Mouse (Mus musculus): Measurements from ENCODE around the gene Kcnk13. TPM values are rescaled to one million over a fixed set of nuclear protein-coding genes. Genes with fewer than 3 reads are reported as not detected.

Gene Kcnk13
- total and polyA plus RNA-seq, 3 experiments: 0.11 TPM; not detected in 2

- no peak for TF ChIP-seq POLR2AphosphoS5 (IDR thresholded peaks at IDR 0.05; ENCODE audit: insufficient replicate concordance, low read depth, low read length)
- no peak for TF ChIP-seq TAL1 (conservative IDR thresholded peaks at IDR 0.05; ENCODE audit: low read depth, low read length)
- no peak for TF ChIP-seq CTCF (IDR thresholded peaks at IDR 0.05; ENCODE audit: low read depth, low read length)
- no peak for TF ChIP-seq GATA2 (IDR thresholded peaks at IDR 0.05; ENCODE audit: borderline replicate concordance, low read depth, low read length)
- no peak for TF ChIP-seq GATA1 (IDR thresholded peaks at IDR 0.05; ENCODE audit: borderline replicate concordance, low read length)
- DNase-seq (ENCODE audit: low spot score) (no peak), ATAC-seq (ENCODE audit: extremely low read depth, insufficient number of reproducible peaks, low FRiP score, poor library complexity, severe bottlenecking) (no peak)
- Histone ChIP-seq H3K9me3 (replicated peaks) (no peaks in the 10 kb centered on the region), H3K36me3 (replicated peaks) (peaks cover 22% of the 10 kb centered on the region), H3K27me3 (ENCODE audit: insufficient read depth, low read length) (peaks cover 2% of the 10 kb centered on the region), H3K4me3 (ENCODE audit: low read depth, low read length) (no peak overlapping the region), H3K4me1 (ENCODE audit: insufficient read depth, low read depth, low read length) (peaks cover 1% of the 10 kb centered on the region; the same call in 1 of the 2 replicates)
These were observed 5.0 kb upstream of the Kcnk13 start for GRCm38 (mm10) chr12:99959291-99959690.

- ATAC-seq (ENCODE audit: extremely low read depth, insufficient number of reproducible peaks, low FRiP score, poor library complexity, severe bottlenecking) (no peak), DNase-seq (ENCODE audit: low spot score) (no peak)
- Histone ChIP-seq H3K36me3 (replicated peaks) (peaks cover 16% of the 10 kb centered on the region), H3K27me3 (ENCODE audit: insufficient read depth, low read length) (peaks cover 8% of the 10 kb centered on the region), H3K4me3 (ENCODE audit: low read depth, low read length) (no peak overlapping the region), H3K9me3 (replicated peaks) (no peaks in the 10 kb centered on the region), H3K4me1 (ENCODE audit: insufficient read depth, low read depth, low read length) (peaks cover 6% of the 10 kb centered on the region; the same call in 1 of the 2 replicates)
- TF ChIP-seq CTCF (IDR thresholded peaks at IDR 0.05; ENCODE audit: low read depth, low read length) (no peak), GATA1 (IDR thresholded peaks at IDR 0.05; ENCODE audit: borderline replicate concordance, low read length) (no peak), GATA2 (IDR thresholded peaks at IDR 0.05; ENCODE audit: borderline replicate concordance, low read depth, low read length) (no peak), POLR2AphosphoS5 (IDR thresholded peaks at IDR 0.05; ENCODE audit: insufficient replicate concordance, low read depth, low read length) (no peak), TAL1 (conservative IDR thresholded peaks at IDR 0.05; ENCODE audit: low read depth, low read length) (no peak)
These were observed 4.4 kb upstream of the Kcnk13 start for GRCm38 (mm10) chr12:99959930-99960329.

DNA sequence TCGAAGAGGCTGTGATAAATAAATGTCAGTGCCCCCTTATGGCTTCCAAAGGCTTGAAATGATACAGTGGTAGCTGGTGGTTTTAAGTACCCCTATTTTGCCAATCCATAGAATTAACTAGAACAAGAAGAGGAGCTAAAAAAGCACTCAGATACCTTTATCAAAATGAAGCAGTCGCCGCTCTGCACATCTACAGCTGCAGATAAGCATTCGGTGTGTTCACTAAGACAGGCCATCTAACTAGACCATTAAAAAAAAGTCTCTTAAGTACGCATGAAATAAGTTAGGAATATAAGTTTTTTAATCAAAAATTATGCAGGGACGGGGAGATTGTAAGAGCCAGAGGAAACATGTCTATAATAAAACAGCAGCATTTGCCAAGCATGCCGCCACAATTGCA lies 3.6 kb upstream of the Kcnk13 start:
- ATAC-seq (ENCODE audit: extremely low read depth, insufficient number of reproducible peaks, low FRiP score, poor library complexity, severe bottlenecking): no peak
- no peak for DNase-seq (ENCODE audit: low spot score)

GRCm38 (mm10) chr12:99965203-99966115 lies 1.2 kb downstream of the Kcnk13 start:
- DNase-seq (ENCODE audit: low spot score): no peak
- Histone ChIP-seq H3K4me1 (ENCODE audit: insufficient read depth, low read depth, low read length) (peaks cover 6% of the 10 kb centered on the region; the same call in 1 of the 2 replicates), H3K4me3 (ENCODE audit: low read depth, low read length) (no peak overlapping the region), H3K9me3 (replicated peaks) (no peaks in the 10 kb centered on the region; the same call in 1 of the 2 replicates), H3K27me3 (ENCODE audit: insufficient read depth, low read length) (peaks cover 32% of the 10 kb centered on the region), H3K36me3 (replicated peaks) (no peaks in the 10 kb centered on the region)
- TF ChIP-seq GATA2 (IDR thresholded peaks at IDR 0.05; ENCODE audit: borderline replicate concordance, low read depth, low read length) (no peak), POLR2AphosphoS5 (IDR thresholded peaks at IDR 0.05; ENCODE audit: insufficient replicate concordance, low read depth, low read length) (no peak), CTCF (IDR thresholded peaks at IDR 0.05; ENCODE audit: low read depth, low read length) (no peak), GATA1 (IDR thresholded peaks at IDR 0.05; ENCODE audit: borderline replicate concordance, low read length) (no peak), TAL1 (conservative IDR thresholded peaks at IDR 0.05; ENCODE audit: low read depth, low read length) (no peak)
- no peak for ATAC-seq (ENCODE audit: extremely low read depth, insufficient number of reproducible peaks, low FRiP score, poor library complexity, severe bottlenecking)

More for the DNA sequence above, 3.6 kb upstream of the Kcnk13 start:
- TF ChIP-seq GATA2 (IDR thresholded peaks at IDR 0.05; ENCODE audit: borderline replicate concordance, low read depth, low read length) (no peak), TAL1 (conservative IDR thresholded peaks at IDR 0.05; ENCODE audit: low read depth, low read length) (no peak), POLR2AphosphoS5 (IDR thresholded peaks at IDR 0.05; ENCODE audit: insufficient replicate concordance, low read depth, low read length) (no peak), CTCF (IDR thresholded peaks at IDR 0.05; ENCODE audit: low read depth, low read length) (no peak), GATA1 (IDR thresholded peaks at IDR 0.05; ENCODE audit: borderline replicate concordance, low read length) (no peak)
- peaks cover 15% of the 10 kb centered on the region for H3K27me3 ChIP-seq (ENCODE audit: insufficient read depth, low read length)
- H3K4me3 ChIP-seq (ENCODE audit: low read depth, low read length): no peak overlapping the region
- H3K36me3 ChIP-seq (replicated peaks): peaks cover 9% of the 10 kb centered on the region
- peaks cover 6% of the 10 kb centered on the region; the same call in 1 of the 2 replicates for H3K4me1 ChIP-seq (ENCODE audit: insufficient read depth, low read depth, low read length)
- no peaks in the 10 kb centered on the region; the same call in 1 of the 2 replicates for H3K9me3 ChIP-seq (replicated peaks)

DNA sequence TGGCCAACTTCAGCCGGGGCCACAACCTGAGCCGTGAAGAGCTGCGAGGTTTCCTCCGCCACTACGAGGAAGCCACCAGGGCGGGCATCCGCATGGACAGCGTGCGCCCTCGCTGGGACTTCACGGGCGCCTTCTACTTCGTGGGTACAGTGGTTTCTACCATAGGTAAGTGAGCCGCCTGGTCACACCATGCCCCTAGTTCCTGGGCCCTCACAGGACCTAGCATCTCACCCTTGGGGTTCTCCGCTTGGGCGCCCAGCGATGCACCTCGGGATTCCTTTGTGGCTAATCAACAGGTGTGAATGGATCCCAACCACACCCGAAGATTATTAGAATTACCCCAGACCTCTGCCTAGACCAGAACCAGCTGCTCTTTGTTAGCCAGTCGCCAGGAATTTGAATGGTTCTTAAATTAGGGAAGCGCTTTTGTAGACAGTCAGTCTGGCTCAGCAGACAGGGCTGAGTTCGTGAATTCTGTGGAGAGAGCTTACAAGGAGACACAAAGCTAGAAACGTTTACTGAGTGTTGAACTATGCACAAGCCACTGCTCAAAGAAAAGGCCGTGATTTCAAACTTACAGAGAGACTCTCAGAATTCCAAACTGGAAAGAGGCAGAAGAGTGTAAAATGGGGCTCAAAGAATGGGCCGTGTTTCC lies 1.9 kb downstream of the Kcnk13 start:
- TF ChIP-seq GATA2 (IDR thresholded peaks at IDR 0.05; ENCODE audit: borderline replicate concordance, low read depth, low read length): no peak
- no peak for TF ChIP-seq TAL1 (conservative IDR thresholded peaks at IDR 0.05; ENCODE audit: low read depth, low read length)
- no peak for TF ChIP-seq GATA1 (IDR thresholded peaks at IDR 0.05; ENCODE audit: borderline replicate concordance, low read length)
- TF ChIP-seq CTCF (IDR thresholded peaks at IDR 0.05; ENCODE audit: low read depth, low read length): no peak
- no peak for TF ChIP-seq POLR2AphosphoS5 (IDR thresholded peaks at IDR 0.05; ENCODE audit: insufficient replicate concordance, low read depth, low read length)
- DNase-seq (ENCODE audit: low spot score) (no peak), ATAC-seq (ENCODE audit: extremely low read depth, insufficient number of reproducible peaks, low FRiP score, poor library complexity, severe bottlenecking) (no peak)
- H3K27me3 ChIP-seq (ENCODE audit: insufficient read depth, low read length): peaks cover 39% of the 10 kb centered on the region
- H3K4me1 ChIP-seq (ENCODE audit: insufficient read depth, low read depth, low read length): peaks cover 6% of the 10 kb centered on the region; the same call in 1 of the 2 replicates
- H3K36me3 ChIP-seq (replicated peaks): no peaks in the 10 kb centered on the region
- no peak overlapping the region for H3K4me3 ChIP-seq (ENCODE audit: low read depth, low read length)
- H3K9me3 ChIP-seq (replicated peaks): no peaks in the 10 kb centered on the region; the same call in 1 of the 2 replicates

Data from G1E (cell line).